Mouse (Mus musculus): ENCODE results near the gene Kank3. TPM values are rescaled to one million over a fixed set of nuclear protein-coding genes. Genes with fewer than 3 reads are reported as not detected.
"Not testable (repeated sequence)": the region's sequence is repeated elsewhere in the genome, so short reads cannot be mapped to it uniquely, and the experiment has no call there.

Kank3 gene
- total RNA-seq, 2 experiments from 2014 or later, result 66.2 to 93.4 TPM

DNA sequence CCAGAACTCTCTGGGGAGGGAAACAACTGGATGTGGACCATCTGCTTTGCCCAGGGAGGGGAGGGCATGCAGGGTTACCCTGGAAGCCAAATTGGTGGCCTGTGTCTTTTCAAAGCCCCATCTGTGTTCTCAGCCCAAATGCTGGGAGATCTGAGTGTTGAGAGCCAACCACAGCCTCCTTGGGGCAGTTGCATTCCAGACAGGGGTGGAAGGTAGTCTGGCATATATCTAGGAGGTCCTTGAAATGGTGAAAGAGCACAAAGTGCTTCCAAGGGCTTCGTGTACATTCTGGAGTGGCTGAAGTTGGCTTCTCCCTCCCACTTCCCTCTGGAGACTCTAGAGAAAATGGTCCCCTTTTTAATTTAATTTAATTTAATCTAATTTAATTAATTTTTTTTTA, 5.6 kb upstream of the Kank3 start:
- DNase-seq (ENCODE audit: low spot score in 2 of 2), result no peak

DNA sequence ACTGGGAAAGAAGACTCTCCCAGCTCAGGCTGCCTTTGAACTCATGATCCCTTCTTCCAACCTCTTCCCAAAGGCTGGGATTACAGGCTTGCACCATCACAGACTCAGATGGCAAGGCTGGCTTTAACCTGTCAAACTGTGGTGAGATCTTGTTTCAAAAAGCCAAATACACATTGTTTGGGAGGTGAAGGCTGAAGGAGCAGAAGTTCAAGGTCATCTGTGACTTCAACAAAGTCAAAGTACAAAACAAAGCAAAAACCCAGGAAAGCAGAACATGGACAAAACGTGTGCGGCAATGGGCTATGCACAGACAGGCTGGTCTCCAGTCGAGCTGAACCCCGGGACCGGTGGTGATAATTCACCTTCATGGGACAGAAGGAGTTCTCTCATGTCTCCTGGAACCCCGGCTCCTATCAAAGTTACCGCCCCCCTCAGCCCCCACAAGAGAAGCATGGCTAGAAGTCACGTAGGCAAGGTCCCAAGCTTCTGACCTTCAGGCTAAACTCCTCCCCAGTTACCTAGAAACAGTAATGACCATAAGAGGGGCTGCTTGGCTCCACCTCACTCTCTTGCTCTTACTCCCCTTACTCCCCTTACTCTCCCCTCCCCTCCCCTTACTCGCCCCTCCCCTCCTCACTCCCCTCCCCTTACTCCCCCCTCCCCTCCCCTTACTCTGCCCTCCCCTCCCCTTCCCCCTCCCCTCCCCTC, 3.0 kb upstream of the Kank3 start:
- DNase-seq (ENCODE audit: low spot score in 2 of 2), result no peak

DNA sequence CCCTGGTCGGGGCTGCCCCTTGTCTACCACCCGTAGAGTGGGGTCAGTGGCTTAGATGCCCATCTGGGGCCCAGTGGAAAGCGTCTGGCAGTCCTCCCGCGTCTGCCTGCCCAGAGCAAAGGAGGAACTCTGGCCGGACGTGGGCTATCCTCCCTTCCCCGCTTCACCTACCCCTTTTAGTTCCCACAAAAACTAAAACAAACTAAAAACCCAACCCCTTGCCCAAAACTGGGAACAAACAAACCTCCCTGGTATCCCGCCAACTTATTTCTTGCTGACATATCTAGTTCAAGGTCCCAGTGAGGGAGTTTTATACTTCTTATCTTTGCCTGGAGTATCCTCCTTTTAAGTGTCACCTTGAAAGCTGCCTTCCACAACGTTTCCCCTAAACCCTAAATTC, 2.1 kb upstream of the Kank3 start:
- no peak for DNase-seq (ENCODE audit: low spot score in 2 of 2)

DNA sequence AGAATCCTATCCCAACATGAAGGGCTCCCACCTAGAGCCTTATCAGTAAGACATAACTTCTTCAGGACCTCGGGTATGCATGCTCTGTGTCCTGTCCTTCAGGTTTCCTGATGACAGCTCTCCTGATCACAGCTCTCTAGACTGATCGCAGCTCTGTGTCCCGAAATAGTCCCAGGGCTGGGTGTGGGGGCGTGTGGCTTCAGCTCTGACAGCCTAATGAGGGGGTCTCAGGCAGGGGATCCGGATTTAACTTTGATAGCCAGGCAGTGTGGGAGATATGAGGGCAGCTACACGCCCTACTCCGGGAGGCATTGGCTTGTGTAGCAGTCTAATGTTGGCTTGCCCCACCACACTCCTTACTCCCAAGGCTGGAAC, 810 bp downstream of the Kank3 start:
- DNase-seq (ENCODE audit: low spot score in 2 of 2), result no peak

DNA sequence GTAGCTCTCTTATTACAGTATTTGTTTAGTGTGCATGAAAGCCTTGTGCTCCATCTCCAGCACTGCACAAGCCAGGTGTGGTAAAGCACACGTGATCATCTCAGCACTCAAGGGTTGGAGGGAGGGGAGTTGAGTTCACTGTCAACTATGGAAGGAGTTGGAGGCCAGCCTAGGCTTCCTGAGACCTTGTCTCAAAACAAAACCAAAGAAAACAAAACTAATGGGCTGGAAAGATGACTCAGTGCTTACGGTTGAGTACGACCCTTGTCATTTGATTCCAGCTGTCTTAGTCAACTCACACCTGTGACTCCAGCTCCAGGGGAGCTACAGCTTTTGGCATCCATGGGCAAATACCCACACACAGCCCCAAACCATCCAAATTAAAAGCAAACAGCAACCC, 2.2 kb downstream of the Kank3 start:
- no peak for DNase-seq (ENCODE audit: low spot score in 2 of 2)

DNA sequence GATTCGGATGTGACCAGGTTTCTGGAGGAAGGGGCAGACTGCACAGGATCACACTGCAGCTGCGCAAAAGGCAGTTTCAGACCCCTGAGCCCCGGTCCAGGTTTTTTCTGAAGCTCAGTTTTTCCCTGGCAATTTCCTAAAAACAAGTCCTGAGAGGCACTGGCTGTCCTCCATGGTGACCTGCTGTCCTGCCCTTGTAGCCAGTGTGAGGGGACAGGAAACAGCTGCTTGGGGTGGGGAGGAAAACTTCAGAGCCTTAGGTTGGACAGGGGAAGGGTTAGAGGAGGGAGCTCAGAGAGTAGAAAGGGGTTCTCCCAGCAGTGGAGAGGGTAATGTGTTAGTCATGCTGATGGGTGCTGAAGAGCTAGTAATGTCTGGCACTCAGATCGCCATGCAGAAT, 2.7 kb downstream of the Kank3 start:
- no peak for DNase-seq (ENCODE audit: low spot score in 2 of 2)

DNA sequence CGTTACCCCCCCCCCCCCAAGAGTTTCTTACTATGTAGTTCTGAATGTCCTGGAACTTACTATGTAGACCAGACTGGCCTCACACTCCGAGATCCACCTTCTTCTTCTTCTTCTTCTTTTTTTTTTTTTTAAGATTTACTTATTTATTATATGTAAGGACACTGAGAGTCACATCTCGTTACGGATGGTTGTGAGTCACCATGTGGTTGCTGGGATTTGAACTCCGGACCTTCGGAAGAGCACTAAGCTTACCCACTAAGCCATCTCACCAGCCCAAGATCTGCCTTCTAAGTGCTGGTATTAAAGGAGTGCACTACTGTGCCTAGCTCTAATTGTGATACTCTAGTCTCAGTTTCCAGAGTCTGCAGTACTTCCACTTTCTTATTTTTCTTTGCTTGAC, 5.1 kb downstream of the Kank3 start:
- no peak for DNase-seq (ENCODE audit: low spot score in 2 of 2)

DNA sequence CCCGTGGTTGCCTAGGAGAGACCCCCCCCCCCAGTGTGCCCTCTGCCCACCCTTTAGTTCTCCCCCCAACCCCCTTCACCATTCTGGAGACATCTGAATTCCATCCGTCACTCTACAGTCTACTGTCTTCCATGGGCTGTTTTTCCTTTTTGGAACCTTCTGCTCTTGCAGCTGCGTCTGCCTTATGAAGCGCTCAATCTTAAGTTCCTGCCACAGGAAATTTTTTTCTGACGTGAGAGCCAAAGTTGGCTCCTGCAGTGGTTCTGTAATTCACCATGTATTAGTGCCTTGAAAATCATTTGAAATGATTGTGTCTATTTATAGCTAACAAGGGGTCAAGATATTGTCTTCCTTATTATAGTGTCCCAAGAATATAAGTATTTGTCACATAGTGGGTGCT, 6.3 kb downstream of the Kank3 start:
- DNase-seq (ENCODE audit: low spot score in 2 of 2), result no peak

DNA sequence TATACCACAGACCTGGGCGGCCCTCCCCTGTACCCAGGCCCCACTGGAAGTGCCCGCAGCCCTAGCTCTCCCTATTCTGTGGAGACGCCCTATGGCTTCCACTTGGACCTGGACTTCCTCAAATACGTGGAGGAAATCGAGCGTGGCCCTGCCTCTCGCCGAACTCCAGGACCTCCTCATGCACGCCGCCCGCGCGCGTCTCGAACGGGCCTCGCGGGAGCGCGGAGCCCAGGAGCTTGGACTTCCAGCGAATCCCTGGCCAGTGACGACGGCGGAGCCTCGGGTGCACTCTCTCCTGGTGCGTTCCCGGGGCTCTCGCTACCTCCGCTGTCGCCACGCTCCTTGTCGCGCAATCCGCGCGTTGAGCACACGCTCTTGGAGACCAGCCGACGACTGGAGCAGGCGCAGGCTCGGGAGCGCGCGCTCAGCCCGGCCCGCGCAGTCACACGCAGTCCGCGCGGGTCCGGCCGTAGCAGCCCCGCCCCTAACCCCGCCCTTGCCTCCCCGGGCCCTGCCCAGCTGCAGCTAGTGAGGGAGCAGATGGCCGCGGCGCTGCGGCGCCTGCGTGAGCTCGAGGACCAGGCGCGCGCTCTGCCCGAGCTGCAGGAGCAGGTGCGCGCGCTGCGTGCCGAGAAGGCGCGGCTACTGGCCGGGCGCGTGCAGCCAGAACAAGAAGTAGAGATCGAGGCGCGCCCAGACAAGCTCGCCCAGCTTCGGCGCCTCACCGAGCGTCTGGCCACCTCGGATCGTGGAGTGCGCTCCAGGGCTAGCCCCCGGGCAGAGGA, 7.1 kb downstream of the Kank3 start:
- DNase-seq (ENCODE audit: low spot score in 2 of 2), result peak; percentile 79 to 80

DNA sequence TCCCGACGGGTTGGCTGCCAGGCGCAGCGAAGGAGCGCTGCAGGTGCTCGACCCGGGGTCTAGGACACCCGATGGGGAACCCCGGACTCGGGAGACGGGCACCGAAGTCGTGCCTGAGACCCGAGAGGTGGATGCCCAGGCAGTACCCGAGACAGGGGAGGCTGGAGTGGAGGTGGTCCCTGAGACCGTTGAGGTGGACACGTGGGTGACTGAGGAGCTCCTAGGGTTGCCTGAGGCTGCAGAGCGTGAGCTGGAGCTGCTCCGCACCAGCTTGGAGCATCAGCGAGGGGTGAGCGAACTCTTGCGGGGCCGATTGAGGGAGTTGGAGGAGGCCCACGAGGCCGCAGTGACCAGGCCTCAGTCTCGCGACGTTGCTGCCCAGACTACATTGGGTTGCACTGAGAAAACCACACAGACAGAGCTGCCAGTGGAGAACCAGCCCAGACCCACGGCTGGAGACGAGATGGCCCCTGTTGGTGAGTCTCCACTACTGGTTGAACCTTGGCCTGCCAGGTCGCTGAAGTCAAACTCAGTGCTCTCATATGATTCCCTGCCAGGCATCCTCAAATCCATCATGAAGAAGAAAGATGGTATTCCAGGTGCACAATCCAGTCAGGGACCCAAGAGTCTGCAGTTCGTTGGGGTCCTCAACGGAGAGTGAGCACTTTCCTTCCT, 7.8 kb downstream of the Kank3 start:
- DNase-seq (ENCODE audit: low spot score in 2 of 2), result peak in 1 of 2 experiments; percentile 54

DNA sequence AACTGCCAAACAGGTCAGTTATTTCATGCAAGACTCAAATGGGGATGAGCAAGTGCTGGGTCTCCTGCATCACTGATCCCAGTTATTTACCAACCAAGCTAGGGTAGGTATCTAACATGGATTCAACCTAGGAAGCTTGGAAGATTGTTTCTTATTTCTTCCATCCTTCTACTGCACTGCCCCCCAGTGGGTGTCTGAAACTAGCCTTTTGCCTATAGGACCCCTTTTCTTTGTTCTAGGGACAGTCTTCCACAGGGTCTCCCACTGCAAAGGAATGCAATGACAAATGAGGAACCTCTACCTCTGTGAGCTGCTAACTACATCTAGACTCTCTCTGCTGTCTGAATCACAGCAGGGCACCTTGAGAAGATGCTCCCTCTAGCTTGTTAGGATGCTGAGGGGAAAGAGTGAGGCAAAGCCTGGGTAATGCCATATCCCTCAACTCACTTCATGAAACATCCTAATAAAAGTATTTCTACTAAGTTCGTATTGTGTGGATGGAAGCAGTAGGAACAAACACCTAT, 12.2 kb downstream of the Kank3 start:
- DNase-seq (ENCODE audit: low spot score in 2 of 2), result no peak

DNA sequence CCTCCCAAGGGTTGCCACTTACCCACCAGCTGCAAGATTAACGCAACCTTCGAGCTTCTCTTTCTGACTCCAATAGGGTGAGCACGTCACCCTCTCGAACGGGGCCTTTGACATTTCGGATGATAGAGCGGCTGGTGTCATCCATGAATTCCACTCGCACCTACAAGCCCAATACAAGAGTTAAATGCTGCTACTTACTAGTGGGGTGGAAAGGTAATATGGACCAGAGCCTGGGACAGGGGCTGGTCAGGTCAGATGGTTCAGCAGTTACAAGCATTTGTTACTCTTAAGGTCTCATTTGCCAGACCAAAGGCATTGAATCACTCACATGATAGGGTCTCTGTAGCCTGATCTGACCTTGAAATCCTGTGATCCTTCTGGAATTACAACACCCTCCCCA, 12.9 kb downstream of the Kank3 start:
- not testable (repeated sequence) for DNase-seq (ENCODE audit: low spot score in 2 of 2)

DNA sequence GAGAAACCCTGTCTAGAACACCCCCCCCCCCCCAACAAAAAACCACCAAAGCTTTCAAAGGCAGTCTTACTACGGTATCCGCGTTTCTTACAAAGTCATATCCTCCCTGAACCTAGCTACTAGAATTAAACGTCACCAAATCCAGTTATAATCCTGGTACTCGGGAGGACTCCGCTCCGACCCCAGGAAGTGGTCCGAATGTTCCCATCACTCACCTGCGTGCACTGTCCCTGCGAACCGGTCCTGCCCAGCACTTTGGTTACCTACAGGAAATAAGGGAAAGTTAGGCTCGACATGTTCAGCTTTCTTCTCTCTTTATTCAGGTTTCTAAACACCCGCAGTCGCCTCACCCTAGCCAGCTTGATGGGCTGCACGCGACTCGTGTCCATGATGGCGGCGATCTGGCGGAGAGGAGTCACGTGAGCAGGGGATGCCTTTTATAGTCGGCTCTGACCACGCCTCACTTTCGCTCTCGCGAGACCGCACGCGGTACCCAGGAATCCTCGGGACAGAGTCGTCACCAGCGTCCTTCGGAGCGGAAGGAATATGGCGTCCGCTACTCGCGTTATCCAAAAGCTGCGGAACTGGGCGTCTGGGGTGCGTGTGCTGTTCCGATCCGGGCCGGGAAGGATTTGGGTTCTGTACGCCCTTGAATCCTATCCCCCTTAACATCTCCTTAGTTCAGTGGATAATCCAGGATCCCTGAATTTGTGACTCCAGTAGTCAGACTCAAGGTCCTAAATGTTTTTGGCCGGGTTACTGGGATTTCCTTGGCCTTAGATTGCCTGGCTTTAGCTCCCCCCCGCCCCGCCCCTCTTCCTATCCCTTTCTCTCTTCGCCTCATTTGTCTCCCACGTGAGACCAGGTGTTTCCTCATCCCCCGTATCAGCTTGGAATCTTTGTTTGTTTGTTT, 14.0 kb downstream of the Kank3 start, which contains the start of the genes Rps28 and Ndufa7:
Gene Rps28 (minus strand): TSS at position 479 of the 913 bp plus-strand sequence.
Gene Ndufa7 (plus strand): TSS at position 489 of the 913 bp plus-strand sequence.
- DNase-seq (ENCODE audit: low spot score in 2 of 2), result peak; percentile 98 to 99

DNA sequence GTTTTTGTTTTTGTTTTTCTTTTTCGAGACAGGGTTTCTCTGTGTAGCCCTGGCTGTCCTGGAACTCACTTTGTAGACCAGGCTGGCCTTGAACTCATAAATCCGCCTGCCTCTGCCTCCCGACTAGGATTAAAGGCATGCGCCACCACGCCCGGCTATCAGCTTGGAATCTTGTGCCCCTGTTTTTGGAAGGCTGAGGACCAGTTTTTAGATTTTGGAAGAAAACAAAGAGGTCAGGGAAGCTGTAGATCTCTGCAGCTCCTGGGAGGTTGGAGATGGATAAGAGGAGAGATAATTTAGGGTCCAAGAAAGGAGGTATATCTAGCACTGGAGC, 14.6 kb downstream of the Kank3 start:
- DNase-seq (ENCODE audit: low spot score in 2 of 2), result not testable (repeated sequence)

DNA sequence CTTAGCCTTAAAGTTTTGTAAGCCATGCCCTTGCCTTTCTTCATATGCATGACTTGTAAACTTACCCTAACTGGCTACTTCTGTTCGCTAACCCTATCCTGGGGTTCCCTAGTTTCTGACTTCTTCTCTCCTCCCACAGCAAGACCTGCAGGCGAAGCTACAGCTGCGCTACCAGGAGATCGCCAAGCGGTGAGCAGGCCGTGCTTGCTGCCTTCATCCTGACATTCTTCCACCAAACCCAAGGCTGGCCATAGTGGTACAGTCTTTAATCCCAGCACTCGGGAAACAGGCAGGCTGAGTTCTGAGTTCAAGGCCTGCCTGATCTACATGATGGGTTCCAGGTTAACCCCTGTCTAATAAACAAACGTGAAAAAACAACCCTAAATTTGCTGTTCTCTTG, 15.1 kb downstream of the Kank3 start:
- DNase-seq (ENCODE audit: low spot score in 2 of 2), result no peak

DNA sequence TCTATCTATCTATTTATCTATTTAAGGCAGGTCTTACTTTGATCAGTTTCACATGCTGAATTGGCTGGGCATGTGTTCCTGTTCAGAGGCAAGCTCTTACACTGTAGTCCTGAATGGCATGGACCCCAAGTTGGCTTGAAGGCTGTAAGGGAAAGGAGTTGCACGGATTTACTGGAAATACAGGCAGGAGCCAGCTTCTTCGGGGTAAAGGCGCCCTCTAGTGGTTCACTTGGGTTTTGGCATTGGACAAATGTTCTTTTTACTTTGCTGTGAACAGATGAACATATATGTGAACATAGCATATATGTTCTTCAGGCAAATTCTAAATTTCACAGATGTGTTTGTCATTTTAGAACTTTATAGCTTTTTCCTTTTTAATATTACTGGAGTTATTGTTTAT, 16.5 kb downstream of the Kank3 start:
- DNase-seq (ENCODE audit: low spot score in 2 of 2), result peak; percentile 64 to 68

DNA sequence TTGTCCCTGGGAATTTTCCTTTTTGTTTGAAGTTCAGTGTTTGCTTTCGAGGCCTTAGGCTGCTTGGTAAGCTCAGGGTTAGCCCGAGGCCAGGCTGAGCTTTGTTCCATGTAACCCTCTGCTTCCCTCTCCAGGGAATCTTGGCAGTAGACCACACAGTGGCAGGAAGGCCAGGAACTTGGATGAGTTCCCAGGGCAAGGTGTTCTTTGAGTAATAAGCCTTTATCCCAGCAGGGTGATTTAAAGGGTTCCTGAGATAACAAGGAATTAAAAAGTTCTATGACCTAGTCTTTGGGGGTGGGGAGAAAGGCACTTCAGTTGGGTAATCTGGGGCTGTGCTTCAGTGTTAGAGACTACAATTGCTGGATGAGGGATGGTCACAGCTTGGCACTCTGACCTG, 18.6 kb downstream of the Kank3 start:
- peak; percentile 47 to 64 for DNase-seq (ENCODE audit: low spot score in 2 of 2)

DNA sequence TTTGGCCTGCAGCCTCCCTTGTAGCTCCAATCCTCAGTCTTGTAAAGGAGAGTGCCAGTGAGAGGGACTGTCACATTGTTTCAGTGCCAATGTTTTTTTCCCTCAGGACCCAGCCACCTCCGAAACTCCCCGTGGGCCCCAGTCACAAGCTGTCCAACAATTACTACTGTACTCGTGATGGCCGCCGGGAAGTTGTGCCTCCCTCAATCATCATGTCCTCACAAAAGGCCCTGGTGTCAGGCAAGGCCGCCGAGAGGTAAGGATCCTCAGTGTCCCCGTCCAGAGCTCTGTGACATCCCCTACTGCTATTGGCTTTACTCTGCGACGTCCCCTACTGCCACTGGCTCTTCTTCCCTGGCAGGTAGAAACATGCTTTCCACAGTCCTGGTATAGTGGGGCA, 19.2 kb downstream of the Kank3 start:
- DNase-seq (ENCODE audit: low spot score in 2 of 2), result no peak

DNA sequence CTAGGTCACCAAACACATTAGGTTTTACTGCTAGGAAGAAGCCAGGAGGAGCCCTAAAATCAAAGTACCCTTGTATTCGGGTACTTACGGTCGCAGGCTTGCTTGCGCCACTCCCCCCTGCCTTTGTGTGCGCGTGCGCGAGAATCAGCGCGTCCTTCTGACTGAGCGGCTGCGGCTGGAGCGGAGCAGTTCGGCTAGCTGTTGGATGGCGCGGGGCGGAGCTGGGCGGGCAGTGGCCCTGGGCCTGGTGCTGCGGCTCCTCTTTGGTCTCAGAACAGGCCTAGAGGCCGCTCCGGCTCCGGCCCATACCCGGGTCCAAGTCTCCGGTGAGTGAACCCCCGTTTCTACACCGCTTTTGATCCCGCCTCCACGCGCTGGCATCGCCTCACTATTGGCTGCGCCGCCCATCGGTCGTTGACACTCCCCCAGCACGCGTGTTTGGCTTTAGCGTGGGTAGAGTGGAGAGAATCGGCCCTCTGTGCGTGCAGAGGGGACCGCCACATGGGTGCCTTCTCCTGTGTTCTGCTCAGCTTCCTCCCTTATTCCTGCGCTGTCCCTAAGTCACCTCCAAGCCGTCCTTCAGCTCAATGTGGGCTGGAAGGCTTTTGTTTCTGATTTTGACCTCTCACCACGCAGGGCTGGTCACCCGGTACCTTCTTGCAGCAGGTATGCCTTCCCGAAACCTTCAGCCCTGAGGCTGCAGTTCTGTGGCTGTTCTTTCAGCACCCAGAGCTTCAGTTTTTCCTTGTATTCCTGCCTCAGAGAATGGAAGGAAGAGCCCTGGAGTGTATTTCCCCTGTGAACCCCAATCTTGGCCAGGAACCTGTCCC, 32.9 kb downstream of the Kank3 start, which contains the start of gene Cd320:
Gene Cd320 (plus strand): TSS at position 126 of the 830 bp plus-strand sequence.
- DNase-seq (ENCODE audit: low spot score in 2 of 2), result peak; percentile 86 to 90

DNA sequence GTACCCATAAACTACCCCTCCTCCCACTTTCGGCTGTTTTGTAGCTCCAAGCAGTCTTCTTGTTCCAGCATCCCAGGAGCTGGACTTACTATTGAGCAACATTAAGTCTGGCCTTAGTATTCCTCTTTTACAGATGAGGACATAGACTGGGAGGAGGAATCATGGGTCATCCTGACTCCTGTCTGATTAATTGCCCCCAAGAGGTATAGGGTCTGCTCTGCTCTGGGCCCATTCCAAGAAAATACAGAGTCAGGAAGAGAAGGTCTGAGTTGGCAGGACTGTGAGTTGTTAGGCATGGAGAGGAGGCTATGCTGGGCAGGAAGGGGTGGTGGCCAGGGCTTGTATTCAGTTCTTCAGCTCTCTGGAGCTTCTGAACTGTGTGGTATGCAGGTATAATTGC, 33.9 kb downstream of the Kank3 start:
- no peak for DNase-seq (ENCODE audit: low spot score in 2 of 2)
